Mouse (Mus musculus): Measurements from ENCODE around the gene Gab2. TPM values are rescaled to one million over a fixed set of nuclear protein-coding genes. Genes with fewer than 3 reads are reported as not detected.

Gene Gab2
- polyA plus RNA-seq, 1 experiment from 2014 or later = 17.7 TPM

DNA sequence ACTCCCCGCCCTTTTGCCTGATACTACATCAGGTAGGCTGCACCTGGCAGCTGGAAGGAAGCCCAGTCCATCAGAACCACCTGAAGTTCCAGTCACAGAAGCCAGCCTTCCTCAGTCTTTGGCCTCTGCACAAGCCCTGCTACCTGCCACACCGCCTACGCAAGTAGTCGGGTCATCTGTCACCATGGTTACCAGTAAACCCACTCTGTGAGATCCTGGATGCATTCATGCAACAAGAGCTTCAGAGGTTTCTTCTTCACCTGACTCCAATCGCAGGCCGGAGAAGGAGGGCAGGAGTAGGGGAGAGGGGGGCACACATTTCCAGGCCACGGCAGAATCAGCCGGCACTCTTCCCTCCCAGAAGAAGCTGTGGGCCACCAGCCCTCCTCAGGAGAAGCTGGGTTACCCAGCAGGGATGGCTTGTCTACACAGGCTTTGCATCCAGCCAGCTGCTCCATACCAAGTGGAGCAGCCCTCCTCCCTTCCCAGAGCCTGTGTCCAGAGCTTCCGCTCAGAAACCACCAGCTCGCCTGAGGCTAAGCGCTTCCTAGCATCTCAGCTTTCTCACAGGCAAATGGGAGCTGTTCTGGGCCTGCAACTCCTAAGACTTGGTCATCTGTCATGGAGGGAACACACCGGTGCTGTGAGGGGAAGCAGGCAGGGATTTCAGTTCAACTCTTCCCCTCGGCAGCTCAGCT is 247.7 kb downstream of the Gab2 start:
- H3K27me3 ChIP-seq (replicated peaks) = peaks cover 36% of the 10 kb centered on the region
- H3K36me3 ChIP-seq = 0 out of 2 replicates have a peak, but pooled peaks cover 2% of the 10 kb centered on the region
- H3K27ac ChIP-seq = no peak overlapping the region
- no peak overlapping the region for H3K4me2 ChIP-seq (replicated peaks)
- WGBS = 67% methylated on average over 13 of the region's 13 CpGs
- no peak overlapping the region for H3K9ac ChIP-seq
- ATAC-seq (ENCODE audit: low FRiP score, low read depth) = no peak
- H3K9me3 ChIP-seq = no peaks in the 10 kb centered on the region
- H3K4me1 ChIP-seq = peaks cover 31% of the 10 kb centered on the region
- no peak overlapping the region for H3K4me3 ChIP-seq

GRCm38 (mm10) chr7:97329676-97330075 is 248.3 kb downstream of the Gab2 start:
- no peak for ATAC-seq (ENCODE audit: low FRiP score, low read depth)
- Histone ChIP-seq H3K27me3 (replicated peaks) (peaks cover 29% of the 10 kb centered on the region), H3K4me1 (peaks cover 31% of the 10 kb centered on the region), H3K9ac (no peak overlapping the region), H3K9me3 (no peaks in the 10 kb centered on the region), H3K36me3 (no peaks in the 10 kb centered on the region), H3K27ac (no peak overlapping the region), H3K4me2 (replicated peaks) (no peak overlapping the region), H3K4me3 (no peak overlapping the region)
- WGBS = 82% methylated on average over 3 of the region's 3 CpGs

DNA sequence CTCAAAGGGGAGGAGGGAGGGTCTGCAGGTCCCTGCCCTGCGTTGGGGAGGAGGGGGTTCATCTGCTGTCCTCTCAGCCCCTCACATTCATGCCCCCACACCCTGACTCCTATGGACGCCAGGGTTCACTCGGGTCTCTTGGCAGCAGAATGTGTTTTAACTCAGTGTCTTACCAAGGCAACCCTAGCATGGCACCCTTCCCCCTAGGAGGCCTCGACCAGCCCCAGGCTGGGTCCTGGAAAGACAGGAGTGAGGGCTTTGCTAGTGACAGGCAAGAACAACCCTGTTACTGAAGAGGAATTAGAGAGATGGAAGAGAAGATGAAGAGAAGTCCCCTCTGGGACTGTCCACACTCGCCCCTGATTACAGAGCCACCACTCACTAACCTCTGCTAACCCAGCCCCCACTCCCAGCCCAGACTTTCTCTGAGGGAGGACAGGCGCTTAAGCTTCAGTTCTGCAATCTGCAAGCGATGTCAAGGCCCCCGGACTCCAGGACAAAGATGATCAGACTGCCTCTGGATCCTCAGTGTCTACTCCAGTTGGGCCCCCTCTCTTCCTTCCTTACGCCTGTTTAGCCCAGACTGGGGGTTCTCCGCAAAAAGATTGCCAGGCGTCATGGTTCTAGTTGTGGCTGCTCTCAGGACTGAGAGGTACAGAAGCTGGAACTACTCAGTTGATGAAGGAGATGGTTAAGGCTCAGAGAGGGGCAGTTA is 249.7 kb downstream of the Gab2 start:
- Histone ChIP-seq H3K9me3 (no peaks in the 10 kb centered on the region), H3K27me3 (replicated peaks) (peaks cover 15% of the 10 kb centered on the region), H3K4me3 (peak overlapping the region; percentile 58), H3K9ac (peak overlapping the region; percentile 78), H3K36me3 (no peaks in the 10 kb centered on the region), H3K4me1 (peaks cover 24% of the 10 kb centered on the region), H3K4me2 (replicated peaks) (peak overlapping the region; percentile 77), H3K27ac (no peak overlapping the region)
- ATAC-seq (ENCODE audit: low FRiP score, low read depth) = no peak
- WGBS = 67% methylated on average over 11 of the region's 11 CpGs

GRCm38 (mm10) chr7:97331726-97332666 is 250.6 kb downstream of the Gab2 start, which contains the start of the genes Usp35 and Kctd21:
Usp35 (minus strand) TSS chr7:97332020.
Kctd21 (plus strand) TSS chr7:97332327.
- Histone ChIP-seq H3K4me1 (peaks cover 24% of the 10 kb centered on the region), H3K36me3 (no peaks in the 10 kb centered on the region), H3K4me2 (replicated peaks) (peak within 1 kb of the TSS; percentile 77), H3K4me3 (peak within 1 kb of the TSS; percentile 58), H3K27me3 (replicated peaks) (peaks cover 6% of the 10 kb centered on the region), H3K9ac (peak within 1 kb of the TSS; percentile 78), H3K9me3 (no peaks in the 10 kb centered on the region), H3K27ac (no peak within 1 kb of the TSS)
- peak; percentile 99 for ATAC-seq (ENCODE audit: low FRiP score, low read depth)
- whole genome bisulfite sequencing = 1% methylated on average over 68 of the region's 68 CpGs

DNA sequence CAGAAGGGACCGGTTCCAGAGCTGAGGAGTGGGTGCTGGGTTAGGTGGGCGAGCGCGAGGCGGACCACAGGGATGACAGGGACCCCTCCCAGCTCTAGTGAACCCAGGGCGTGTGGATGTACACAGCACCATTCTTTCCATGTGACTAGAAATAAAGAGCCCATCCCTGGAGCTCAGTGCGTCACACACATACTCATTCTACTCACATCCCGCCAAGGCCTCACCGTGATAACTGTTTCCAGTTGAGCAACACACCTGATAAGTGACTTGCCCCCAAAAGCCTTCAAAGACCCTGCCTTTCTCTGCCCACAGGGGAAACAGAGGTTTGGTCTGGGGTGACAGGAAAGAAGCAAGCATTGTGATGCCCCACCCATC is 251.3 kb downstream of the Gab2 start:
- WGBS = 6% methylated on average over 9 of the region's 9 CpGs
- Histone ChIP-seq H3K9ac (peak overlapping the region; percentile 78), H3K4me3 (peak overlapping the region; percentile 58), H3K9me3 (no peaks in the 10 kb centered on the region), H3K27me3 (replicated peaks) (no peaks in the 10 kb centered on the region; the same call in 1 of the 2 replicates), H3K27ac (no peak overlapping the region), H3K4me1 (peaks cover 24% of the 10 kb centered on the region), H3K4me2 (replicated peaks) (peak overlapping the region; percentile 77), H3K36me3 (no peaks in the 10 kb centered on the region)
- ATAC-seq (ENCODE audit: low FRiP score, low read depth) = no peak

GRCm38 (mm10) chr7:97333113-97333898 is 251.9 kb downstream of the Gab2 start:
- H3K4me3 ChIP-seq = no peak overlapping the region
- 89% methylated on average over 6 of the region's 6 CpGs for WGBS

DNA sequence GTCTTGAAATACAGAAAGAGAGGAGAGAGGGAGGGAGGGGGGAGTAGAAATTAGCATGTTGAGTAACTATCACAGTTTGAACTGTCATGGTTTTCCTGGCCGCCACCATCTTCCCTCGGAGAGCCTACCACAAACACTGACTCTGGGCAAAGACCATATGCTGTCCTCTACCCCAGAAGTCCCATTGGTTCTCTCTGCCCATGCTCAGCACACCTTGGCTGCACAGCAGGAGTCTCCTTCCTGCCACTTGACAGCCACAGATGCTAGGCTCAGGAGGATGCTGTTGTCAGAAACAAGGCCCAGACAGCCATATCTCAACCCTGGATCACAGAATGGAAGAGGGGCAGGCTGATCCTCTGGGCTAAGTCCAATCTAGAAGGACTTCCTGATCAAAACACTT is 253.0 kb downstream of the Gab2 start:
- H3K9ac ChIP-seq = no peak overlapping the region
- H3K4me2 ChIP-seq (replicated peaks) = no peak overlapping the region
- ATAC-seq (ENCODE audit: low FRiP score, low read depth) = no peak
- no peaks in the 10 kb centered on the region for H3K9me3 ChIP-seq
- H3K27ac ChIP-seq = no peak overlapping the region
- no peaks in the 10 kb centered on the region for H3K27me3 ChIP-seq (replicated peaks)
- no peaks in the 10 kb centered on the region for H3K36me3 ChIP-seq
- H3K4me3 ChIP-seq = no peak overlapping the region
- H3K4me1 ChIP-seq = peaks cover 19% of the 10 kb centered on the region
- 93% methylated on average over 2 of the region's 2 CpGs for WGBS

More at GRCm38 (mm10) chr7:97333113-97333898, 251.9 kb downstream of the Gab2 start:
- H3K27ac ChIP-seq = no peak overlapping the region
- 0 out of 2 replicates have a peak overlapping the region, but pooled peaks have one; percentile 78 for H3K9ac ChIP-seq
- H3K4me1 ChIP-seq = peaks cover 24% of the 10 kb centered on the region
- no peak for ATAC-seq (ENCODE audit: low FRiP score, low read depth)
- no peaks in the 10 kb centered on the region for H3K27me3 ChIP-seq (replicated peaks)
- H3K36me3 ChIP-seq = no peaks in the 10 kb centered on the region
- peak overlapping the region; percentile 77 for H3K4me2 ChIP-seq (replicated peaks)
- no peaks in the 10 kb centered on the region for H3K9me3 ChIP-seq

DNA sequence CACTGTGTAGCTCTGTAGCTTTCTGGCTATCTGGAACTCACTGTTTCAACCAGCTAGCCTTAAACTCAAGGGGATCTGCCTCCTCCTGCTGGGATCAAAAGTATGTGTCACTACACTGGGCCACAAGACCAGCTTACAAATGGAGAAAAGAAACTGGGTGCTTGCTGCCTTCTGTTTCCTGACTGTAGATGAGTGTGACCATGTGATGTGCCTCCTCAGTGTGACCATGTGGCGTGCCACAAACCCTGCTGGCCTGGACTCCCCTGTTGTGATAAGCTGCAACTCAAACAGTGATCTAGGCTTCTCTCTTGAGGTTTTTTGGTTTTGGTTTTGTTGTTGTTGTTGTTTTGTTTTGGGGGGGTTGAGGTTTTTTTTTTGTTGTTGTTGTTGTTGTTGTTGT is 255.3 kb downstream of the Gab2 start:
- WGBS = 82% methylated on average over 1 of the region's 1 CpGs
- peaks cover 6% of the 10 kb centered on the region for H3K4me1 ChIP-seq
- no peak overlapping the region for H3K9ac ChIP-seq
- no peaks in the 10 kb centered on the region for H3K36me3 ChIP-seq
- H3K4me3 ChIP-seq = no peak overlapping the region
- no peaks in the 10 kb centered on the region for H3K27me3 ChIP-seq (replicated peaks)
- no peak overlapping the region for H3K27ac ChIP-seq
- no peak for ATAC-seq (ENCODE audit: low FRiP score, low read depth)
- no peak overlapping the region for H3K4me2 ChIP-seq (replicated peaks)
- no peaks in the 10 kb centered on the region for H3K9me3 ChIP-seq

DNA sequence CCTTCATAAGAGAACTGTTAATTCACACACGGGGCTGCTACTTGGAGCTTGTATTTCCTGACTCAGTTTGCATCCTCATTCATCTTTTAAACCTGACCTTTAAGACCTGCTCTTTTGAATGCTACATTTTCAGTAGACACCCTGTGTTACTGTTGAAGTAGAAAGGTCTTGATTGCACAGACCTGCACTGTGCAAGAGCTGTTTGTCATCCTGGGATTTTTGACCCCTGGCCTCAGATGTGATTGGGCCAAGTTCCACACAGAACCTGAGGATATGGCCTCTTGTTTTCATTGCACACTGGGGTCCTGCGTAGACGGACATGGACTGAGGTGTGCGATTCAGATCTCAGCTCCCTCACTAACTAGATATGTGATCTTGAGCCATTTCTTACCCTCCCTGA is 257.2 kb downstream of the Gab2 start:
- H3K9me3 ChIP-seq = no peaks in the 10 kb centered on the region
- no peak overlapping the region for H3K9ac ChIP-seq
- H3K4me1 ChIP-seq = no peaks in the 10 kb centered on the region
- no peak overlapping the region for H3K27ac ChIP-seq
- H3K27me3 ChIP-seq (replicated peaks) = no peaks in the 10 kb centered on the region
- H3K4me3 ChIP-seq = no peak overlapping the region
- no peak for ATAC-seq (ENCODE audit: low FRiP score, low read depth)
- H3K4me2 ChIP-seq (replicated peaks) = no peak overlapping the region
- no peaks in the 10 kb centered on the region for H3K36me3 ChIP-seq
- WGBS = 87% methylated on average over 4 of the region's 4 CpGs

GRCm38 (mm10) chr7:97339623-97340022 is 258.2 kb downstream of the Gab2 start:
- Histone ChIP-seq H3K27me3 (replicated peaks) (no peaks in the 10 kb centered on the region), H3K4me3 (no peak overlapping the region), H3K9ac (no peak overlapping the region), H3K4me2 (replicated peaks) (no peak overlapping the region), H3K27ac (no peak overlapping the region), H3K4me1 (no peaks in the 10 kb centered on the region), H3K9me3 (no peaks in the 10 kb centered on the region), H3K36me3 (no peaks in the 10 kb centered on the region)
- no peak for ATAC-seq (ENCODE audit: low FRiP score, low read depth)
- WGBS = 92% methylated on average over 7 of the region's 7 CpGs
